Mouse (Mus musculus): ENCODE data around the gene Mbtps1.
A peak's percentile ranks its signal among the peaks of the same experiment; 100 is the strongest.

- TF ChIP-seq CTCF (IDR thresholded peaks at IDR 0.05; ENCODE audit: extremely low read depth, insufficient read depth, insufficient read length, insufficient replicate concordance) (peak; percentile 83; the same call in 1 of the 2 replicates), POLR2A (IDR thresholded peaks at IDR 0.05; ENCODE audit: low read depth, low read length) (no peak)
Observed at GRCm38 (mm10) chr8:119496848-119497247, 61.7 kb downstream of the Mbtps1 start.
